Mouse (Mus musculus): ENCODE data around the gene E2f8.

Gene E2f8

DNA sequence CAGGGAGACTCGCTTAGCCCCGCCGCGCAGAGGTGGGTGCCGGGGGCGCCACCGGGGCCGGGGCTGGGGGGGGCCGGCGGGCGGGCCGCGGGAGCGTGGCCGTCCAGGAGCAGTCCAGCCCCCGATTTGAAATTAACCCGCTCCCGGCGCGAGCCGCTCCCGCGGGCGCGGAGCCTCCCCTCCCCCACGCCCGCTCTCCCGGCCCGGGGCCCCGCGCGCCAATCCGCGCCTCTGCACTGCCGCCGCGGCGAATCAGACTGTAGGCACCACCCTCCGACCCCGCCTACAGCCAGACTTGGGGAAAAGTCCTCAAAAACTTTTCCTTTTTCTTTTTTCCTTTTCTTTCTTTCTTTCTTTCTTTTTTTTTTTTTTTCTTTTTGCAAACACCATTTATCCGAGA, at the start of gene E2f8:
Gene E2f8 (minus strand): TSS at position 111 of the 400 bp plus-strand sequence.
- no peak for DNase-seq (ENCODE audit: low read depth, low spot score)

DNA sequence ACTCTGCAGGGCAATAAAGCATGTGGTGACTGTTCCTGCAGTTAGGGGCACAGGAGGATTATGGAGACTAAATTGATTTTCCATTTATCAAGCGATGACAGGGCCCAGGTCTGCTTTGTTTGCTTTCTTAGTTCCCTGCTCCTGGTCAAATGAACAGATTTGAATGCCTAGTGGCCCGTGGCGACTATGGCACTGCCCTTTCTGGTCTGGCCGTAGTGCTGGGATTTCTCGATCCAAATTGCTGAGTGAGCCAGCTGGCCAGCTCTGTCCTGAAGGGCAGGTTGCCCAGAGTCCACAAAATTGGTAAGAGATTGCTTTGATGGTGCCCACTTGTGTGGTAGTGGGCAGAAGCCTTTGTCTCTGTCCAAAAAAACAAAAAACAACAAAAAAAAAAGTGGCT, 49.0 kb upstream of the E2f8 start:
- DNase-seq (ENCODE audit: low read depth, low spot score): no peak

GRCm38 (mm10) chr7:48928364-48928763, 47.0 kb upstream of the E2f8 start:
- no peak for DNase-seq (ENCODE audit: low read depth, low spot score)

DNA sequence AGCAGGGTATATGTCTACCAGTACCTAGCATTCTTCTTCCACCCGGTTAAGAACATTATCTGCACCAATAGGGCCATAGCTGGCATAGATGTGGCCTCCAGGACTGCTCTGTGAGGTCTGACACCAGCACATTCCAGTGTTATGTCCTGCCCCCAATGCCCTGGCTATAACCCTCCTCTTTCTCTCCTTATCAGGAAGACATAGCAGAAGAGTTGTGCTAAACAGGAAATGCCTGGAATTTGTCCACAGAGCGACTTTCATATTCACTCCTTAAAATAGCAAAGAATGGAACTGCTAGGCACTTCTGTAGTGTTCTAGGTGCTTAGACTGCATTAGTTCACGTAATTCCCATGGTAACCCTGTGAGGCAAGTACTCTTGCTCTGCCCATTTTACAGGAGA, 43.8 kb upstream of the E2f8 start:
- no peak for DNase-seq (ENCODE audit: low read depth, low spot score)

DNA sequence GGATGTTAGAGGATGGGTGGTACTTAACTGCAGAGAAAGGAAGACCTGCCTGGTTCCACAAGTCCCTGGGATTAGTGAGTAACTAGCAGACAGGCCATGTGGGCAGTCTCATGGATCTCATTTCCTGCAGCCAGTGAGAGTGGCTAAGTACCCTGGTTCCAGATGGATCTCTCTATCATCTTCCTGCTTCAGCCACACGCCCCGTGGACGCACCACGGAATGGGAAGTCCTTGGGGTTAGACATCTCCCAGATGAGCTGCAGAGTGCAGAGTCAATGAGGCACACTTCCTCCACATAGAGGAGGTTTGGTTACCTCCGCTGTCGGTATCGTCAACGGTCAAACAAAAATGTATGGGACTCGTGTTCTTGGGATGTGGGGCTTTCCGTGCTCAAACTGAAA, 42.2 kb upstream of the E2f8 start:
- no peak for DNase-seq (ENCODE audit: low read depth, low spot score)

GRCm38 (mm10) chr7:48918389-48918788, 37.0 kb upstream of the E2f8 start:
- DNase-seq (ENCODE audit: low read depth, low spot score): no peak

DNA sequence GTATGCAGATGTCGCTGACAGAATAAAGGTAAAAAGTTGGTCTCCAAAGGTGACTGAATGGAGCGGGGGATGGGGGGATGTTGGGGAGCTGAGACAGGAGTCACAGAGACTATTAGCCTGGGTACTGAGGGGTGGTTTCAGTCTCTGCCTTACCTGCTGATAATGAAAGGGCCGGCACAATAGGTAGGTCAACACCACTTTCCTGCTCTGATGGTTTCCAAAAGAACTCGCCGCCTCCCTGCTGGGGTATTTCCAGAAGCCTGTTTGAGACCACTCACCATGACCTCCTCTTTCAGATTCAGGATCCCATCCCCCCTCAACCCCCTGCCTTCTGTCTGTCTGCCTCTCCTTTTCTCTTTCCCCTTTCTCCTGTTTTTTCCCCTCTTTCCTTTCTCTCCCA, 36.6 kb upstream of the E2f8 start:
- DNase-seq (ENCODE audit: low read depth, low spot score): no peak

DNA sequence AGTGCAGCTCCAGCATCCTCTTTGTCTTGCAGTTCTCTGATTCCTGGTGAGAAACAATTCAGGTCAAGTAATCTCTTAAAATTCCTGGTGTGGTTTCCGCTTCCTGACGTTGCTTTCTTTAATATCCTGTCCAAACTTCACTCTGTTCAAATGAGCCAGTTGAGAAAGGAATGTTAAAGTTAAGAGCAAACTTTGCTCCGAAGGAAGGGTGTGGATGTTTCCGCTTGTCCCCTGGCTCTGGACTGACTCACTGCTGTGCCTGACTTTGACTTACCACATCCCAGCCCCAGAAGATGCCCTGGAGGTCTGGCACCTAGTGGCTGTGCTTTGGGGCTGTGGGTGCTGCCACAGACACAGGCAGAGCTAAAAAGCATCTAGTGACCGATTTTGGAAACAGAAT, 36.1 kb upstream of the E2f8 start:
- no peak for DNase-seq (ENCODE audit: low read depth, low spot score)

GRCm38 (mm10) chr7:48914630-48915506, 33.5 kb upstream of the E2f8 start:
- no peak for DNase-seq (ENCODE audit: low read depth, low spot score)

- no peak for DNase-seq (ENCODE audit: low read depth, low spot score)
Measured at GRCm38 (mm10) chr7:48911146-48911545, 29.8 kb upstream of the E2f8 start.

DNA sequence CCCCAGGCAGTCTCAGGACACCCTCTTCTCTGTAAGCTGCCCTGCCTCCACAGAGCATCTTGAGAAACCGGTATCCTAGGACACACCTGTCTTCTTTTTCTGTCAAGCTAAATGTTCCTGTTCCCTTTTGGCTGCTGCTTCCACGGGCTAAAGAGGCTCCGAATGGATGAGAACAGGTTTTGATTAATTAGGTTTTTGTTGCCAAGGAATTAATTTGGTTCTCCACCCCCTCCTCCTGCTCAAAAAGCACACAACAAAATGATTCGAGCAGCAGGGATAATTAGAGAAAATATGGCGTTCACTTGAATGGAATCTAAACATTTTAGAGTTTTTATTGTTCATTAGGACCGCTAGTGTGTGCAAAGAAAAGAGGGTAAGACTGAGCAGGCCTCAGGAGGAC, 28.9 kb upstream of the E2f8 start:
- DNase-seq (ENCODE audit: low read depth, low spot score): no peak

GRCm38 (mm10) chr7:48909342-48909671, 27.9 kb upstream of the E2f8 start:
- DNase-seq (ENCODE audit: low read depth, low spot score): no peak

GRCm38 (mm10) chr7:48908521-48909341, 27.3 kb upstream of the E2f8 start, which contains the start of gene Nav2:
TSS of gene Nav2 (plus strand) at chr7:48908716.
- no peak for DNase-seq (ENCODE audit: low read depth, low spot score)

DNA sequence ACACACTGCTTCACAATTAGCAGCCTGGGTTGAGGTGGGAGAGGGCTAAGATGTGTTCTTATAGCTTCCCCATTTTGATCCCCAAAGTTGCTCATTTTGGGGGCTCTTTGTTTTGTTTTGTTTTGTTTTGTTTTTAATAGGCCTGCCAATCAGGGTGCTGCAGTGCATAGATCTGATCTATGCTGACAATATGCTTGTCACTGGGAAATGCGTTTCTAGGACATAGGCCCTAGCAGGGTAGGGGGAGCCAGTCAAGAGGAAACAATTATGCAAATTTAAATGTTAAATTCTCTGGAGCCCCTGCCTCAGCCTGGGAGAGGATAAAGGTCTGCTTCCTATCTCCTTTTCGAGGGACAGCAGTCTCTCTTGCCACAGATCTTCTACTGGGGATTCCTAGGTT, 21.1 kb upstream of the E2f8 start:
- DNase-seq (ENCODE audit: low read depth, low spot score): no peak

DNA sequence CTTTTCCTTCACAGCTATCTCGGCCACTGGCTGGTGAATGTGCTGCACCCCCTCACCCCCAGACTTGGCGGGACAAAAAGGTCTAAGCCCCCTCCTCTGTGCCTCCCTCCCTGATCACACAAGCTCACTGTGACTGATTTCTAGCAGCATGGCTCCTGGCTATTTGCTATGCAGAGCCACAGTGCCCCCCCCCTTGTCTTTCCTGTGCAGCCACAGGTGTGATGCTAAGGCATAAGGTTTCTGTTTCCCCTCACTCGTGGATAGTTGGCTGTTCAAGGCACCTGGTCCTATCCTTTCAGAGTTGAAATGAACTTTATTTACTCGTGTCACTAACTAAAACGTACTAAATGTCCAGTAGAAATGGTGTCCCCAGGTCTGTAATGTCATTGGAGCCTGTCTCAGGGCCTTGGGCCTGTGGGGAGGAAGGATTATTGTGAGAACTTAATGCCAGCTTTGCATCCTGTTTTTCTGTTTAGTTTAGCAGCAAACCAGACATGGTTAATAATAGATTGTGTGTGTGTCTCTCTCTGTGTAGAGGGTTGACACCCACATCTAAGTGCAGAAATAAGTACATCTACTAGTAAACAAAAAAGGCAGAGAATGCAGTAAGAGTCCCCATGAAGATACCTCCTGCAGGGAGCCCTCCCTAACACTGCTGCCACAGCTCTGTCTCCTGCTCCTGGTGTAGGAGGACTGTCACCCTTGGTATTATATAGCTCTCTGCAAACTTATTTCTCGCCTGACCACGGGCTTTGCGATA, 19.2 kb upstream of the E2f8 start:
- DNase-seq (ENCODE audit: low read depth, low spot score): no peak

GRCm38 (mm10) chr7:48898416-48898815, 17.0 kb upstream of the E2f8 start:
- DNase-seq (ENCODE audit: low read depth, low spot score): no peak

- DNase-seq (ENCODE audit: low read depth, low spot score): no peak
Measured at GRCm38 (mm10) chr7:48897539-48898163, 16.3 kb upstream of the E2f8 start.

DNA sequence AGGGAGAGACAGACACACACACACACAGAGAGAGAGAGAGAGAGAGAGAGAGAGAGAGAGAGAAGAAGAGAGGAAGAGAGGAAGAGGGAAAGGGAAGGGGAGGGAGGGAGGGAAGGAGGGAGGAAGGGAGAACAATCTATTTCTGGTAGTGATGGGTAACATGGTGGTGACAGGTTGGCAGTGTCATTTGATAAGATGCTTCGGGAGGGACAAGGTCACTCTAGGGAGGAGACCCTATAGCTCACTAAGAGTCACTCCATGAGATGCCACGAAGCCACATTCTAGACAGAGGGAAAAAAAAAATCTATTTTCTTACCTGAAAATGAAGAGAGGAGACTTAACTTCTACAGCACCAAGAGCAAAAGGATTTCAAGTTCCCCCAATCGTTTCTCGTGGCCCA, 14.7 kb upstream of the E2f8 start:
- no peak for DNase-seq (ENCODE audit: low read depth, low spot score)

DNA sequence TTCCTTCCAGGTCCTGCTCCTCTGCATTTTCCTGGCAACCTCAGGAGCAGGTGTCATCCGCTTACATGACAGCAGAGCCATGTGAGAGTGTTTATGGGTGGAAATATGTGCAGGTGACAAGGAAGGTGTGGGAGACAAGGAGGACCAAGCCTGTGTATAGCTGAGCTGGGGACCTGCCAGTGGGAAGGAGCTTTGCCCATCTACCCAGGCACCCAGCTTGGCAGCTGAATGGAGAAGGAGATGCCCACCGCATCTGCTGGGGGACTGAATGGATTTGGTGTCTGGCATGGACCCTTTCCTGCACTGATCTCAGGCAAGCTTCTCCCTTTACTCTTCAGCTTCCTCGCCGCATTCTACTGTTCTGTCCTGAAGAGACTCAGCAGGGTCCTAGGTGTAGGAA, 14.1 kb upstream of the E2f8 start:
- no peak for DNase-seq (ENCODE audit: low read depth, low spot score)

- DNase-seq (ENCODE audit: low read depth, low spot score): no peak
Measured at GRCm38 (mm10) chr7:48894763-48895162, 13.4 kb upstream of the E2f8 start.

DNA sequence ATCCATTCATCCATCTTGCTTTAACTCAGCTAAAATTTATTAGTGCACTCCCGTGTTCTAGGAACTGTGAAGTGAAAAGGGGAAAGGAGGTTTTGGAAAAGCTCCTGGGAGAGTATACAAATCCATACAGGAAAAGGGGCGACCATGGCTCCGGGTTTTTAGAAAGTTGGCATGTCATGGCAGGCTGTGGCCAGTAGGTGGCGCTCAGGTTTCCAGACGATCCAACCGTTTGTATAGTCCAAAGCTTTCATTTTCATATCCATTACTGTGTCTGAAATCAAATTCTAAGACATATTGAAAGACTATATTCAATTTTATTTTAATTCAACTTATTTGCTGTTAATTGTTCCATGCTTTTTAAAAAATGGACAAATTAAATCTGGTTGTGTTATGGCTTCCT, 12.8 kb upstream of the E2f8 start:
- DNase-seq (ENCODE audit: low read depth, low spot score): no peak

DNA sequence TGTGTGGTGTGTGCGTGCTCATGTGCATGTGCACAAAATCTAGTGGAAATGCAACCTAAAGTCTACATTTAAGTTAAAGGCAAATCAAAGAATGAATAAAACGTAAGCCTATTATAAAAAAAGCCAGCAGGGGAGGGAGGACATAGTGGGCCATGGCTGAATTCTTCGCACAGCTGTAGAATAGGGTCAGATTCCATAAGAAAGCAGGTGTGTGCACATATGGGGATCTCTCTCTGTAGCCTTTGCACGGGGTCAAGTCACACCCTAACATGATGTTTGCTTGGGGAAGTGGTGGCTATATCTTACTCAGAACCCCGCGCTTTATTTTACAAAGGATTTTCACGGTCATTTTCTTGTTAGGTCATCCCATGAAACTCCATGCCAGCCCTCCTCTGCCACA, 11.7 kb upstream of the E2f8 start:
- no peak for DNase-seq (ENCODE audit: low read depth, low spot score)

All from brain, embryonic 18.5 days (tissue).